Mouse (Mus musculus): ENCODE results near the gene Btg1. TPM values are rescaled to one million over a fixed set of nuclear protein-coding genes. Genes with fewer than 3 reads are reported as not detected.
A peak's percentile ranks its signal among the peaks of the same experiment; 100 is the strongest.

Gene Btg1
- polyA plus RNA-seq, 3 experiments from 2014 or later = 133 to 334 (median 288) TPM

GRCm38 (mm10) chr10:96616001-96616708, 651 bp upstream of the Btg1 start:
- ATAC-seq = no peak

DNA sequence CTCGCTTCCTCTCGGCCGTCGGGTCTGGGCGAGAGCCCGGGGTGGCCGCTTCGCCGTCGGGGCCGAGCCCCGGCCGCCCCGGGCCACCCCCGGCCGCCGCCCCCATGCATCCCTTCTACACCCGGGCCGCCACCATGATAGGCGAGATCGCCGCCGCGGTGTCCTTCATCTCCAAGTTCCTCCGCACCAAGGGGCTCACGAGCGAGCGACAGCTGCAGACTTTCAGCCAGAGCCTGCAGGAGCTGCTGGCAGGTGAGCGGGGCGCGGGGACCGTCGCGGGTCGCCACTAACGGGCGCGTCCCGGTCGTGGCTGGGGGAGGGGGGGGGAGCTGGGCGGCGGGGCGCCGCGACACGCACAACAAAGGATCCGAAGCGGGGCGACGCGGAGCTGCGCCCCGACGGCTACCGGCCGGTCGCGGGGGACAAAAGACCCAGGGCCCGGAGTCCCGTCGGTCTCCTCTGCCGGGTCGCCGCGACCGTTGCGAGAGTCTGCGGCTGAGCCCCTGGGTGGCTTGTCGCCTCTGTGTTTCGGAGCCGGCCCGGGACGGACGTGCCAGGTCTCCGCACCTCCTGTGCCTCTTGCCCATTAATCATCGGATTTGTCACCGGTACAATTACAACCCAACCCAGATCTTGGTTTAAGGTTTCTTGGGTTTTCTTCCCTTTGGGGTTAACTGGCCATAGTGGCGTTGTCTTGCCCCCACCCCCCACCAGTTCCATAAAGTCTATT, 580 bp downstream of the Btg1 start:
- ATAC-seq = no peak

- ATAC-seq = peak; percentile 8
Observed at GRCm38 (mm10) chr10:96617951-96618575, 1.3 kb downstream of the Btg1 start.

DNA sequence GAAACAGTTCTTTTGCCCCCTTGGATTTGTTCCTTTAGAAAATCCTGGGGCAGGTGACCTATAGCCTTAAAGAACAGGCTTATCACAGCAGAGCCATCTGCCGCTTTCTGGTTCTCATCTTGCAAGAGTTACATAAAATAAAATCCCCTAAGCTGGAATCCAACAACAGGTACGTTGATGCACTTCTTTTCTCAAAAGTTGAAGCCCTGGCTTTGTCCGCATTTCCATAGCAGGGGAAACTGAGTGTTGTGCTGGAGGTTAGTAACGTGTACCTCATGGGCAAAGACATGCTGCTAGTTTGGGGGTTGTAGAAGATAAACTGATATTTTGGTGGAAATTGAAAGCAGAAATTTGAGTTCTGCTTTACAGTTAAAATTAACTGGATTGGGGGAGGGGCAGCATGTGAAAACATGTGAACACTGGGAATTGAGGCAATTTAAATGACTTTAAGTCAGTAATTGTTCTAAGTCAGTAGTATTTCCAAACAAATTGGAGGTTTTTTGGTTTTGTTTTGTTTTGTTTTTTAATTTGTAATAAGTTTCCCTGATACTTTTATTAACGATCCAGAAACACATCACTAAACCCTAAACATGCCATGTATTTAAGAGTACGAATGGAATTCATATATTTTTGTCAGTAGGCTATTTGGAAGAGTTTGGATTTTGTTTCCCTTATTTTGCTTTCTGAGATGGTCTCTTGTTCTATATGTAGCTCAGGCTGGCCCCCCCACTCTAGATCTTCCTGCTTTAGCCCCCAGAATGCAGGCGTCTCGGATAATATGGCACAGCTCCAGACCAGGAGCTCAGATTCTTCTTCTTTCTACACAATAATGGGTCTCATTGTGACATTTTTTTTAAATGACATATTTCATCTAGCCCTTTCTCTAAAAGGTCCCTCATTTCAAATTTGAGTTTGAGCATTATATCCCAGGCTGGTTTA, 3.4 kb downstream of the Btg1 start:
- ATAC-seq = no peak

GRCm38 (mm10) chr10:96620890-96621271, 4.1 kb downstream of the Btg1 start:
- ATAC-seq = peak; percentile 4

DNA sequence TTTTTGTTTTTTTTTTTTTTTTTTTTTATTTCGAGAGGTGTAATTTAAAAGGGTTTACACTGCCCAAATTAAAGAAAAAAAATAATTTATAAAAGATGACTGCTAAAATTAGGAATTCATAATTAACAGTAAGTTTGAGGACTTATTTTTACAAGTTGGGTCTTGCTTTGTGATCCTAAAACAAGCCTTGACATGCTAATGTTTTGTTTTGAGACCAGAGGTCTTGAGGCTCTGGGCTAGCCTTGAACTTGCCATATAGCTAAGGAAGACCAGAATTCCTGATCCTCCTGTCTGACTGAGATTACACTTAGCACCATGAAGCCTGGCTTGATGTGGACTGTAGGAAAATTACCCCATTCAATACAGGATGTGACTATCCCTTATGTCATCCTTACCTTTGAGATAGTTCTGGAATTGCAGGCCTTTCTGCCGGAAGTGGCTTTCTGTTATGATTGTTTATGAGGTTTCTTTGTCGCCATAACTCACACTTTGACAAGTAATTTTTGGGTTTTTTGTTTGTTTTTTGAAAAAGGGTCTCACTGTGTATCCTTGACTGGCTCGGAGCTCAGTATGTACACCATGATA, 4.6 kb downstream of the Btg1 start:
- ATAC-seq = peak; percentile 7

DNA sequence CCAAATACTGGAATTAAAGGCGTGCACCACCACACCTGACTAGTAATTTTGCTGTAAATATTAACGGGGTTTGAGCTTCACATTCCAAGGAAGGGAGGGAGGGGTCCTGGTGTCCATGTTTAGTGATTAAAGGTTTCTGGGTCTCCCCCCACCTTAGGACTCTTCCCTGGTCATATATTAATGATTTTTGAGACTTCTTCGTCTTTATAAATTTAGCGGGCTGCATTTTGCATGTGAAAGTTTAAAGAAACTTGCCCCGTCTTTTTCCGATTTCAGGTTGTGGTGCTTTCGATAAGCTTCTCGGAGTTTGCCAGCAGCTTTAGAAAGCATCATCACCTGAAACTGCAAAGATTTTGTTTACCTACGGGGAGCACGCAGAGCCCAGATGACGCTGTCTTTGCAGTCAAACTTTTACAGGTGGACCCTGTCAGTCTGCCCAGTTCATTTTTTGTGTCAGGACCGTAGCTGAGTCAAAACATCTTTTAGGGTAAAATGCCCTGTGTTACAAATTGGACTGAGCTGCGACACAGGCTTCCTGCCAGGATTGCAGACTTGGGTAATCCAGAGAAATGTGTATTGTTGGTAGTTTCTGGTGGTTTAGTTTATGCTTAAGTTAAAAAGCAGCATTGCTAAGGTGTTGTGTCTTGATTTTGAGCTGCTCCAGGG, 5.3 kb downstream of the Btg1 start:
- no peak for ATAC-seq

DNA sequence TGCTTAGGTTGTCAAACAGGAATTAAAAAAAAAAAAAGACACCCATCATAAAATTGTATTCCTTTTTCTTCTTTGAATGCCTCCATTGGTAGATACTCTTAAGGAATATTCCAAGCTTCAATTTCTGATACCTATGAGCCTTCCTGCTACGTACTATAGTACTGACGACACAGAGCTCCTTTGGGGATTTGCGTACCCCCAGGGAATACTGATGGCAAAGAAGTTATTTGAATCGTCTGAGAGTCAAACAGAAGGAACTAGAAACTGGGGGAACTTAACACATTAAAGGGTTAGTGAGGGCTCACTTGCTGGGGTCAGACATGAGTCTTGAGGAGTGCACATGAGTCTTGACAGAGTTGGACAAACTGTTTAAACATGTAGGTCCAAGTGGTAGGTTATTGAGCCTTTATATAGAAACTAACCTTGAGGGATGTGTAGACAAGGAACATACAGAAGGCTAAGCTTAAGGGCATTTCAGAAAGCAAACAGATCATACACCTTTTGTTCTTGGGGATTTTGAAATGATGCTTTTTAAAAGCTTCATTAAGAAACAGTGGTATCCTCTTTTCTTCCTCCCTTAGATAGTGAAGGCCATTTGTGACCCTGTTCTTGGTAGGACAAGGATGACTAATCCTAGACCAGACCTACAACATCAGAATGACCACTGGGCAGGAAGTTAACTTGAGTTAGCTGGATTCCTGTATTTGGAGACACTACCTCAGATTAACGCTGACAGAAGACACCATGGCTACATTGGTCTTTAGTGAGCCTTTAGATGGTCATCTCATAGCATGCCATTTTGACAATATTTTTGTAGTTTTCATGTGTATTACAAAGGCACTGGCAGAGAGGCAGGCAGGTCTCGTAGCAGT, 6.2 kb downstream of the Btg1 start:
- no peak for ATAC-seq

- no peak for ATAC-seq
Observed at GRCm38 (mm10) chr10:96623633-96624195, 6.9 kb downstream of the Btg1 start.

- ATAC-seq = no peak
Observed at GRCm38 (mm10) chr10:96624406-96624805, 7.6 kb downstream of the Btg1 start.

- ATAC-seq = no peak
Observed at GRCm38 (mm10) chr10:96625061-96625460, 8.3 kb downstream of the Btg1 start.

- no peak for ATAC-seq
Observed at GRCm38 (mm10) chr10:96625682-96626081, 8.9 kb downstream of the Btg1 start.

- ATAC-seq = no peak
Observed at GRCm38 (mm10) chr10:96626120-96626750, 9.4 kb downstream of the Btg1 start.

DNA sequence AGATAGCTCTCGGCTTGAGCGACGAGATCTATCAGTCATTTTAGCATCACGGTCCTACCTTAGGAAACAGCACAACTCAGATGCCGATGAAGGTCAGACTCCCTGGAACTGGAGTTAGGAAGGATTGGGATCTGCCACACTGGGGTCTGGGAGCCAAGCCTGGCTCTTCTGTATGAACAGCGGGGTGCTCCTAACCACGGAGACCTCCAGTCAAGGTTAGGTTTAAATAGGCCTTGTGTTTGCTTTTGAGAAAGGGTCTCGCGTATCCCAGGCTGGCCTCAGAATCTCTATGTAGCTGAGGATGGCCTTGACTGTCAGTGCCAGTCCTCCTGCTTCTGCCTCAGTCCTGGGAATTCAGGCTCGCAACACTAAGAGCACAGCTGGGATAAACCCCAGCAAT, 10.5 kb downstream of the Btg1 start:
- no peak for ATAC-seq

DNA sequence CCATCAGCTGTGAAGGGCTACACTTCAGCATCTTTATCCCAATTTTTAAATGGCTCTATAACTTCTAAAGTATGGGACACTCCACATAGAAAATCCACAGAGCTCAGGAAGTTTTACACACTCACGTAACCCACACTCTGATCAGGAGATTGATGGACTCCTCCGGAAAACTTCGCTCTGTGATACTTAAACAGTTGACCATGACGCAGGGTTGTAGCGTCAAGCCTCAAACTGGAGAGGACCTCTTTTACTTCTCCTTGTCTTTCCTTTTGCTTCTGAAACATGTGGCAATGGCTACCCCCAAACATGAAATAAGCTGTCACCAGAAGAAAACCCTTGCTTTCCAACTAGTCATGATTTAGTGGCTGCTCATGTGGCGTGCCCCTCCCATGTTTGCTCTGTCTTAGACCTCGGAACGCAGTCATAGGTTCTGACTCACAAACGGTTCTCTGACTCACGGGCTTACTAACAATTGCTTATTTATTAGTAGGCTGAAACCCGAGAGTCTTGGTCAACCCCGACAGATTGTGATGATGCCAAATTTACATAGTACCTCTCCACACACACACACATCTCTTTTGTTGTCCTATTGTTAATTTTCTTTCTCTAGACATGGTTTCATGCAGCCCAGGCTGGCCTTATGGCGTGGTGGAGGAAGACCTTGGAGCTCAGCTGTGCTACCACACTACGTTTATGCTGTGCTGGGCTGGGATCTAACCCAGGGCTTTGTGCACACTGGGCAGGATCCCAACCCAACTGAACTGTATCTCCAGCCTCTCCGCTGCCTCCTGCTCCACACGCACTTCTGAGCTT, 11.5 kb downstream of the Btg1 start:
- ATAC-seq = peak; percentile 47

GRCm38 (mm10) chr10:96628913-96629199, 12.1 kb downstream of the Btg1 start:
- ATAC-seq = no peak

DNA sequence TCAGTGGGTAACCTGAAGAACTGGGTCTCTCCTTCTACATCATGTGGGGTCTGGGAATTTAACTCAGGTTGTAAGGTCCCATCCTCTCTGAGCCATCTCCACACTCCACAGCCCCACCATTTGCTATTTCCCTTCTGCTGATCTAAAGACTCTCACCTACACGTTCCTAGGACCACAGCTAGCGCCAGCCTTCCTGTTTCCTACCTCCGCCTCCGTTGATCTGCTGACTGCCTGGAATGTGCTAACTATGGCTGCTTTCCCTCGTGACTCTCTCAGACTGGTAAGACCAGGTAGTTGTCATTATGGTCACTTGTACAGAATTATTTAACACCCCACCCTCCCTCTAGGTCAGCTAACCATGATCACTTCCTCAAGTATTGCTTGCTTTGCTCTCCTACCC, 13.3 kb downstream of the Btg1 start:
- no peak for ATAC-seq

DNA sequence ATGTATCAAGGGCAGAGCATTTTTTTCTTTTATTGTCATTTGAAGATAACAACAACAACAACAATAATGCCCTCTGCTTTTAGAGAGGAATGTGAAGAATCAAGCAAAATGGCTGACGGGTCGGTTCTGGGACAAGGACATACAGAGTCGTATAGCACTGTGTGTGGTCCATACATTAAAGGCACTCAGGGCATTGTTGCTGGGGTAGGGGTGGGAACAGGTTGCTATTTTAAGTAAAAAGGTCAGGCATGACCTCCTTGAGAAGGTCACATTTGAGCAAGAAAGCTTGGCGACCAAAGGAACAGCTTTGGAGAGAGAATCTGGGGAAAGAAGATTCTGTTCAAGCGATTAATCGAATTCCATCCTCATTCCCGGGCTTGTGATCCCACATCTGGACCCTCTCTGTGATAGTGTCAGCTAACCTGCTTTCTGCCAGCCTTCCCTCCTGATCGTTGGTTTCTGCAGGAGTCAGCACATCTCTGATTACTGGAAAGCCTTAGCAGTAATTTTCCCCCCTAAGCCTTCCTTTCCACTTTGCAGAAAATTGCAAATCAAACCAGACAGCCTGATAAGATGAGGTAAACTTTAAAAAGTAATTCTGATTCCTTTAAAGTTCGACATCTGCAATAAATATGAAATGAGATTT, 14.4 kb downstream of the Btg1 start:
- ATAC-seq = no peak

Data from inflammation-experienced regulatory T-cells, adult 6 months (primary cell).